Mouse (Mus musculus): ENCODE measurements at regions not wholly inside any gene's neighbourhood (a gene's known extent, or its start where the extent isn't known, plus 50 kb on each side); places are given as distances from the start of the nearest gene placed in this dataset.
"Not testable (repeated sequence)": the region's sequence is repeated elsewhere in the genome, so short reads cannot be mapped to it uniquely, and the experiment has no call there.

DNA sequence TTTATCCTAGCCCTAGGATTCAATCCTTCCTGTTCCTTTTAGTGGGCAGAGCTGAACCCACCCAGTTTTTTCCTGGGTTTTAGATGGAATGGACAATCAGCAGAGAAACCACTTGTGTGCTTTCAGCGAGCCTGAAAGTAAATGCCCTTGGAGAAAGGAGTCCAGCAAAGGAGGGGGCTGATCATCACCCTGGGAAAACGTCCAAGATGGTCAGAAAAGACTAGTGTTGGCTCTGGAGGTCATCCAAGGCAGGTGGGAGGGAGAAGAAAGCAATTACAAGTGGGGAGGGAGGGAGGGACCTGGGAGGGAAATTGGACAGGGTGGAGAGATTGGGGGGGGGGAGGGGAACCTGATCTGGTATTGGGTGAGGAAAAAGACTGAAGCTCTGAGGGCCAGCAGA is 55.6 kb upstream of the Zfp366 start:
- Histone ChIP-seq H3K36me3 (ENCODE audit: insufficient read depth, low read length) (no peaks in the 10 kb centered on the region), H3K4me3 (ENCODE audit: low read depth, low read length) (no peak overlapping the region), H3K9me3 (ENCODE audit: low read length) (no peaks in the 10 kb centered on the region), H3K9ac (replicated peaks; ENCODE audit: low read depth) (no peak overlapping the region), H3K27ac (ENCODE audit: low read length) (no peak overlapping the region), H3K4me1 (ENCODE audit: insufficient read depth, low read depth, low read length) (peaks cover 6% of the 10 kb centered on the region; the same call in 1 of the 2 replicates), H3K27me3 (replicated peaks; ENCODE audit: insufficient read depth, low read length) (no peaks in the 10 kb centered on the region), H3K4me2 (replicated peaks; ENCODE audit: low read depth, low read length) (no peak overlapping the region)
- TF ChIP-seq EP300 (IDR thresholded peaks at IDR 0.05) (no peak), CTCF (IDR thresholded peaks at IDR 0.05) (no peak)
- WGBS: 21% methylated on average over 2 of the region's 2 CpGs
- DNase-seq (ENCODE audit: low spot score) (peak; percentile 43), ATAC-seq (no peak)

GRCm38 (mm10) chr13:99128284-99128691 is 56.3 kb upstream of the Zfp366 start:
- Histone ChIP-seq H3K4me3 (ENCODE audit: low read depth, low read length) (no peak overlapping the region), H3K9me3 (ENCODE audit: low read length) (no peaks in the 10 kb centered on the region), H3K27me3 (replicated peaks; ENCODE audit: insufficient read depth, low read length) (no peaks in the 10 kb centered on the region), H3K9ac (replicated peaks; ENCODE audit: low read depth) (no peak overlapping the region), H3K36me3 (ENCODE audit: insufficient read depth, low read length) (no peaks in the 10 kb centered on the region), H3K4me2 (replicated peaks; ENCODE audit: low read depth, low read length) (no peak overlapping the region), H3K4me1 (ENCODE audit: insufficient read depth, low read depth, low read length) (peaks cover 6% of the 10 kb centered on the region; the same call in 1 of the 2 replicates), H3K27ac (ENCODE audit: low read length) (no peak overlapping the region)
- DNase-seq (ENCODE audit: low spot score) (no peak), ATAC-seq (no peak)
- TF ChIP-seq CTCF (IDR thresholded peaks at IDR 0.05) (no peak), EP300 (IDR thresholded peaks at IDR 0.05) (no peak)
- 38% methylated on average over 5 of the region's 5 CpGs for WGBS

DNA sequence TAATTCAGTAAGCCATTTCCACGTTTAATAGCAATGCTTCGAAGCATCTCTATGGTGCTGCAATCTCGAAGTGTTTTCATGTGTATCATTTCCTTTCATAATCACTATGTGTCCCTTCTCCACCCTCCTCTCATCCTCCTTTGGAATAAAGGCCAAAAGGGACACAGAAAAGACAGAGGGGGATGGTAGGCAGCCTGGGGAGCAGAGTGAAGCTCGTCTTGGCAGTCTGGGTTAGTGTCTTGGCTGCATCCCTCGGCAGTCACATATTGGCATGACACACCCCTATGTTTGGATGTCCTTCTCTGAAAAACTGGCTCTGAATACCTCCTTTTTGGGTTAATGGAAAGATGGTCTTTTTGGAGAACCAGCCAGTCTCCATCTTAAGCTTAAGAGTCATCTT is 56.9 kb upstream of the Zfp366 start:
- TF ChIP-seq CTCF (IDR thresholded peaks at IDR 0.05) (no peak), EP300 (IDR thresholded peaks at IDR 0.05) (no peak)
- H3K9ac ChIP-seq (replicated peaks; ENCODE audit: low read depth): no peak overlapping the region
- DNase-seq (ENCODE audit: low spot score) (peak; percentile 59), ATAC-seq (no peak)
- WGBS: 57% methylated on average over 5 of the region's 5 CpGs
- H3K27ac ChIP-seq (ENCODE audit: low read length): peak overlapping the region; percentile 2; the same call in 1 of the 2 replicates
- H3K9me3 ChIP-seq (ENCODE audit: low read length): no peaks in the 10 kb centered on the region
- H3K4me2 ChIP-seq (replicated peaks; ENCODE audit: low read depth, low read length): no peak overlapping the region
- no peaks in the 10 kb centered on the region for H3K36me3 ChIP-seq (ENCODE audit: insufficient read depth, low read length)
- H3K4me1 ChIP-seq (ENCODE audit: insufficient read depth, low read depth, low read length): peaks cover 6% of the 10 kb centered on the region; the same call in 1 of the 2 replicates
- H3K4me3 ChIP-seq (ENCODE audit: low read depth, low read length): no peak overlapping the region
- no peaks in the 10 kb centered on the region for H3K27me3 ChIP-seq (replicated peaks; ENCODE audit: insufficient read depth, low read length)

DNA sequence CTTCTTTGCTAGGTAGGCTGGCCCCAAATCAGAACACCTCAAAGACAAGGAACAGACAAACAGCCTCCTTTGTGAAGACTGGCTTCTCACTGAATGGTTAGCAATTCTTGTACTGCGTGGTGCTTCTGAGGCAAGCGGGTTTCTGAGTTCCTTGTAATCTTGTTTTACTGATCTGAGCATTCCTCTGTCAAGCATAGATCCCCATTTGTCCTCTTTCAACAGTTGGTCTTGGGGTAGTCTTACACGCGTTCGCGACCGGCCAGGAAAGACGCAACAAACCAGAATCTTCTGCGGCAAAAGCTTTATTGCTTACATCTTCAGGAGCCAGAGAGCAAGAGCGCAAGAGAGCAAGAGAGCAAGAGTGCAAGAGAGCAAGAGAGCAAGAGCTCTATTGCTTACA is 57.7 kb upstream of the Zfp366 start:
- not testable (repeated sequence) for H3K9ac ChIP-seq (replicated peaks; ENCODE audit: low read depth); H3K4me2 ChIP-seq (replicated peaks; ENCODE audit: low read depth, low read length); H3K9me3 ChIP-seq (ENCODE audit: low read length); H3K4me3 ChIP-seq (ENCODE audit: low read depth, low read length); H3K27me3 ChIP-seq (replicated peaks; ENCODE audit: insufficient read depth, low read length); H3K36me3 ChIP-seq (ENCODE audit: insufficient read depth, low read length); H3K27ac ChIP-seq (ENCODE audit: low read length); DNase-seq (ENCODE audit: low spot score); H3K4me1 ChIP-seq (ENCODE audit: insufficient read depth, low read depth, low read length); ATAC-seq
- 97% methylated on average over 10 of the region's 10 CpGs for WGBS

DNA sequence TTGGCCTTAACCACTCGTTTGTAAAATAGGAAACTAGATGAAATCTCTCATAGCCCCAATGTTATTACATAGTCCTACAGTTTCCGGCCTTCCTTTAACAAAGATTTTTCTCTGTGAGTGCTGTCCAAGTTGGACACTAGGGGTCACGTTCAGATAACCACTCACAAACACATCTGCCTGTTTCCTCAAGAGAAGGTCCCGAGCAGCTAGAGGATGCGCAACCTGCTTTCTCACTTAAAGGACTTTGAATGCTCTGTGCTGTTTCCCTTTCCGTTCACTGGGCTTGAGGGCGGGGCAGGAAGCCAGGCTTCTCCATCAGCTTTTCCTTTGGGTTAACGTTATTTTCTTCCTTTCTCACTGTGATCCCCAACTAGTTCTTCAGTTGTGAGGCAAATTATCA is 58.1 kb upstream of the Zfp366 start:
- peak; percentile 19 for DNase-seq (ENCODE audit: low spot score)
- WGBS: 64% methylated on average over 8 of the region's 8 CpGs

GRCm38 (mm10) chr13:99125946-99126345 is 58.7 kb upstream of the Zfp366 start:
- ATAC-seq (no peak), DNase-seq (ENCODE audit: low spot score) (peak; percentile 59)
- peaks cover 6% of the 10 kb centered on the region; the same call in 1 of the 2 replicates for H3K4me1 ChIP-seq (ENCODE audit: insufficient read depth, low read depth, low read length)
- no peaks in the 10 kb centered on the region for H3K9me3 ChIP-seq (ENCODE audit: low read length)
- H3K36me3 ChIP-seq (ENCODE audit: insufficient read depth, low read length): no peaks in the 10 kb centered on the region
- H3K27ac ChIP-seq (ENCODE audit: low read length): peak overlapping the region; percentile 89
- H3K4me3 ChIP-seq (ENCODE audit: low read depth, low read length): no peak overlapping the region
- no peaks in the 10 kb centered on the region for H3K27me3 ChIP-seq (replicated peaks; ENCODE audit: insufficient read depth, low read length)
- TF ChIP-seq CTCF (IDR thresholded peaks at IDR 0.05) (peak; percentile 71), EP300 (IDR thresholded peaks at IDR 0.05) (no peak)
- H3K9ac ChIP-seq (replicated peaks; ENCODE audit: low read depth): no peak overlapping the region
- no peak overlapping the region for H3K4me2 ChIP-seq (replicated peaks; ENCODE audit: low read depth, low read length)
- WGBS: 45% methylated on average over 1 of the region's 1 CpGs

More for the DNA sequence above, 58.1 kb upstream of the Zfp366 start:
- no peak overlapping the region; the same call in 1 of the 2 replicates for H3K27ac ChIP-seq (ENCODE audit: low read length)
- TF ChIP-seq EP300 (IDR thresholded peaks at IDR 0.05) (no peak), CTCF (IDR thresholded peaks at IDR 0.05) (peak; percentile 39)
- no peak overlapping the region for H3K4me3 ChIP-seq (ENCODE audit: low read depth, low read length)
- H3K9me3 ChIP-seq (ENCODE audit: low read length): no peaks in the 10 kb centered on the region
- no peak overlapping the region for H3K9ac ChIP-seq (replicated peaks; ENCODE audit: low read depth)
- H3K4me1 ChIP-seq (ENCODE audit: insufficient read depth, low read depth, low read length): peaks cover 6% of the 10 kb centered on the region; the same call in 1 of the 2 replicates
- no peak for ATAC-seq
- no peaks in the 10 kb centered on the region for H3K36me3 ChIP-seq (ENCODE audit: insufficient read depth, low read length)
- H3K27me3 ChIP-seq (replicated peaks; ENCODE audit: insufficient read depth, low read length): no peaks in the 10 kb centered on the region
- no peak overlapping the region for H3K4me2 ChIP-seq (replicated peaks; ENCODE audit: low read depth, low read length)

Data from lung, postnatal 0 days (tissue).